Mouse (Mus musculus) layer of hippocampus, postnatal 14 days (tissue): Measurements from ENCODE around the gene Il27. TPM values are rescaled to one million over a fixed set of nuclear protein-coding genes. Genes with fewer than 3 reads are reported as not detected.

ENCODE experiments used
- microRNA-seq, 2 experiments: library from miRNA; unstranded; fragments of <30 nt; microRNA quantifications; one replicate each; pipeline ENCODE4 v1.2.0; 2021
- total RNA-seq, 2 experiments: library from RNA; stranded (reverse); gene quantifications; 2 replicates each; pipeline ENCODE4 v1.2.3; 2021

The Il27 gene
- total RNA-seq, 2 experiments from 2014 or later, result not detected

Small RNA genes within 50 kb of the gene (microRNA-seq; reads per million reads assigned to microRNA genes)
- 9.6 to 18.8 reads per million in 2 experiments for gene Mir7059

Other genes with a start within 250 kb of the Il27 start
- 1 to 10 TPM in 1 of 2 experiments, under 1 TPM in 1; 0.81 to 1.1 TPM for gene Lat, start 225.4 kb downstream of the Il27 start, total RNA-seq
- 10 to 100 TPM; 79.5 to 82.3 TPM for gene Spns1, start 217.5 kb downstream of the Il27 start, total RNA-seq
- gene Nfatc2ip, start 198.2 kb downstream of the Il27 start, total RNA-seq, result 1 to 10 TPM; 8.0 to 8.1 TPM
- gene Cd19, start 180.1 kb downstream of the Il27 start, total RNA-seq, result not detected
- 10 to 100 TPM in 1 of 2 experiments, 1 to 10 TPM in 1; 8.9 to 11.5 TPM for gene Rabep2, start 166.2 kb downstream of the Il27 start, total RNA-seq
- 1 to 10 TPM in 1 of 2 experiments, under 1 TPM in 1; 0.85 to 2.2 TPM for gene Atp2a1, start 131.8 kb downstream of the Il27 start, total RNA-seq
- gene Sh2b1, start 119.5 kb downstream of the Il27 start, total RNA-seq, result 10 to 100 TPM; 65.7 to 68.1 TPM
- 10 to 100 TPM; 79.7 to 88.9 TPM for gene Tufm, start 107.6 kb downstream of the Il27 start, total RNA-seq
- gene Atxn2l, start 91.5 kb downstream of the Il27 start, total RNA-seq, result 100 to 1,000 TPM; 122 to 124 TPM
- gene Eif3c, start 28.5 kb downstream of the Il27 start, total RNA-seq, result 100 to 1,000 TPM; 182 to 189 TPM
- 1 to 10 TPM in 1 of 2 experiments, under 1 TPM in 1; 0.39 to 1.1 TPM for gene Apobr, start 10.0 kb downstream of the Il27 start, total RNA-seq
- 10 to 100 TPM; 24.3 to 28.3 TPM for gene Cln3, start 9.1 kb downstream of the Il27 start, total RNA-seq
- 1 to 10 TPM; 4.2 to 4.4 TPM for gene Nupr1, start 35.9 kb upstream of the Il27 start, total RNA-seq
- 10 to 100 TPM; 31.2 to 32.9 TPM for gene Sgf29, start 54.4 kb upstream of the Il27 start, total RNA-seq
- gene Sult1a1, start 81.5 kb upstream of the Il27 start, total RNA-seq, result 10 to 100 TPM; 10.7 to 16.5 TPM
- 100 to 1,000 TPM; 119 to 129 TPM for gene Bola2, start 100.5 kb upstream of the Il27 start, total RNA-seq
- 10 to 100 TPM; 16.2 to 19.8 TPM for gene Slx1b, start 100.8 kb upstream of the Il27 start, total RNA-seq
- 100 to 1,000 TPM; 131 to 141 TPM for gene Coro1a, start 112.8 kb upstream of the Il27 start, total RNA-seq
- gene Mapk3, start 164.7 kb upstream of the Il27 start, total RNA-seq, result 100 to 1,000 TPM; 137 to 142 TPM
- 1 to 10 TPM; 2.2 to 2.5 TPM for gene Gdpd3, start 171.4 kb upstream of the Il27 start, total RNA-seq
- gene Ypel3, start 182.0 kb upstream of the Il27 start, total RNA-seq, result 100 to 1,000 TPM; 195 to 196 TPM
- under 1 TPM; 0.53 to 0.57 TPM for gene Tbx6, start 186.5 kb upstream of the Il27 start, total RNA-seq
- 10 to 100 TPM; 49.0 to 51.8 TPM for gene Ppp4c, start 197.6 kb upstream of the Il27 start, total RNA-seq
- 100 to 1,000 TPM; 109 to 112 TPM for gene Fam57b, start 202.7 kb upstream of the Il27 start, total RNA-seq
- gene 4930451I11Rik, start 236.7 kb upstream of the Il27 start, total RNA-seq, result not detected